Mouse (Mus musculus) lung, adult 2 months (tissue): ENCODE results near the gene Crcp.
A peak's percentile ranks its signal among the peaks of the same experiment; 100 is the strongest.

Experiments
- CTCF ChIP-seq: fragments of 200-500 bp; IDR thresholded peaks from 2 replicates; pipeline ENCODE4 v1.5.1; 2011; ENCODE audit warnings: mild to moderate bottlenecking, low read length, control low read depth; ENCODE audit not compliant: insufficient read depth
- POLR2A ChIP-seq: fragments of 200-500 bp; IDR thresholded peaks from 2 replicates; pipeline ENCODE4 v1.6.1; 2011; ENCODE audit warnings: low read depth, mild to moderate bottlenecking, control low read depth, low read length, borderline replicate concordance; ENCODE audit errors: extremely low read depth

DNA sequence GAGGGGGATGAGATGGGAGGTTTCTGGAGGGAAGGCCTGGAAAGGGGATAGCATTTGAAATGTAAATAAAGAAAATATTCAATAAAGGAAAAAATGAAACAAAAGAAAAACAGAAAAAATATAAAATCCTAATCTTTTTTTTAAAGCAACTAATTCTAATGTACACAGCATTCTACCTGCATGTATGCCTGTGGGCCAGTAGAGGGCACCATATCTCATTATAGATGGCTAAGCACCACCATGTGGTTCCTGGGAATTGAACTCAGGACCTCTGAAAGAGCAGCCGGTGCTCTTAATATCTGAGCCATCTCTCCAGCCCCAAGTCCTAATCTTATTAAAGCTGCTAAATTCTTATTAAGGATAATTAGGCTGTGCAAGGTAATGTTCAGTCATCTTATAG lies 21.7 kb upstream of the Crcp start:
- TF ChIP-seq CTCF (peak; percentile 6; the same call in 1 of the 2 replicates), POLR2A (no peak)
